8 mouse cellular contexts compared by ENCODE assay signal in genomic region chr17:22361101-22361781, GRCm38 (mm10). TPM values are rescaled to one million over a fixed set of nuclear protein-coding genes. Genes with fewer than 3 reads are reported as not detected.
DNase-seq lines count a peak whose midpoint lies in the region; ATAC-seq and TF ChIP-seq lines count a peak whose summit lies in the region.
"Not testable (repeated sequence)": the region's sequence is repeated elsewhere in the genome, so short reads cannot be mapped to it uniquely, and the experiment has no call there.

Gene Zfp944, minus strand, starts transcription at chr17:22361400.
Gene Zfp758, plus strand, starts transcription at chr17:22361453.

- H3K27me3 ChIP-seq in forebrain, embryonic 15.5 days; liver, postnatal 0 days (ENCODE audit: insufficient read depth, low read length); neural tube, embryonic 13.5 days; testis, adult 2 months (ENCODE audit: control insufficient read depth, insufficient read depth, low read length): not testable (repeated sequence)

- peak; percentile 33 for DNase-seq in ES-CJ7 (ENCODE audit: low read depth, low spot score)
- peak; percentile 53 for DNase-seq in cerebellum, adult 11-12 months
- DNase-seq in heart, postnatal 25 days (ENCODE audit: low spot score): peak; percentile 43
- DNase-seq in layer of hippocampus, adult 11-12 months (ENCODE audit: low spot score): peak; percentile 28
- DNase-seq in liver, postnatal 0 days: peak; percentile 69

- not testable (repeated sequence) for TF ChIP-seq CTCF in liver, postnatal 0 days (IDR thresholded peaks at IDR 0.05; ENCODE audit: low read depth); testis, adult 2 months (IDR thresholded peaks at IDR 0.05; ENCODE audit: control insufficient read depth, insufficient read depth, insufficient replicate concordance, low read depth, low read length)

- intact Hi-C loops in heart, postnatal 25 days (cut with DNase I): loop anchor here (10.0 kb wide), 1 partner anchor 136 kb away; the partner anchor contains the start of gene Zfp994

- ATAC-seq in forebrain, embryonic 15.5 days (replicated peaks): peak; percentile 97
- ATAC-seq in liver, postnatal 0 days: peak; percentile 99
- peak; percentile 97 for ATAC-seq in neural tube, embryonic 13.5 days (ENCODE audit: low read depth)

- TF ChIP-seq POLR2A in testis, adult 2 months (IDR thresholded peaks at IDR 0.05; ENCODE audit: control insufficient read depth, low read depth, low read length): not testable (repeated sequence)

- not testable (repeated sequence) for H3K9me3 ChIP-seq in forebrain, embryonic 15.5 days; liver, postnatal 0 days (ENCODE audit: low read length); neural tube, embryonic 13.5 days

- peaks cover 11% of the 10 kb centered on the region for H3K36me3 ChIP-seq in forebrain, embryonic 15.5 days
- H3K36me3 ChIP-seq in liver, postnatal 0 days (replicated peaks; ENCODE audit: insufficient read depth, low read length); testis, adult 2 months (ENCODE audit: control insufficient read depth, insufficient read depth, low read length): not testable (repeated sequence)
- peaks cover 26% of the 10 kb centered on the region for H3K36me3 ChIP-seq in neural tube, embryonic 13.5 days

- peak within 1 kb of the TSS; percentile 64 for H3K9ac ChIP-seq in forebrain, embryonic 15.5 days (replicated peaks)
- H3K9ac ChIP-seq in liver, postnatal 0 days (replicated peaks): peak within 1 kb of the TSS; percentile 82
- H3K9ac ChIP-seq in neural tube, embryonic 13.5 days: peak within 1 kb of the TSS; percentile 78

- H3K27ac ChIP-seq in forebrain, embryonic 15.5 days (replicated peaks): peak within 1 kb of the TSS; percentile 62
- peak within 1 kb of the TSS; percentile 97 for H3K27ac ChIP-seq in liver, postnatal 0 days (ENCODE audit: low read depth)
- H3K27ac ChIP-seq in neural tube, embryonic 13.5 days (replicated peaks): peak within 1 kb of the TSS; percentile 82
- peak within 1 kb of the TSS; percentile 78 for H3K27ac ChIP-seq in testis, adult 2 months (ENCODE audit: control insufficient read depth, insufficient read depth, low read depth, low read length)

- not testable (repeated sequence) for TF ChIP-seq EP300 in liver, postnatal 0 days (IDR thresholded peaks at IDR 0.05; ENCODE audit: low read depth)

- H3K4me3 ChIP-seq in forebrain, embryonic 15.5 days: peak within 1 kb of the TSS; percentile 60
- peak within 1 kb of the TSS; percentile 67 for H3K4me3 ChIP-seq in liver, postnatal 0 days (ENCODE audit: low read depth, low read length)
- peak within 1 kb of the TSS; percentile 56 for H3K4me3 ChIP-seq in neural tube, embryonic 13.5 days
- H3K4me3 ChIP-seq in testis, adult 2 months (ENCODE audit: control insufficient read depth, low read depth, low read length): peak within 1 kb of the TSS; percentile 81

- H3K4me1 ChIP-seq in forebrain, embryonic 15.5 days: peaks cover 20% of the 10 kb centered on the region
- peaks cover 11% of the 10 kb centered on the region for H3K4me1 ChIP-seq in liver, postnatal 0 days (ENCODE audit: insufficient read depth)
- peaks cover 20% of the 10 kb centered on the region for H3K4me1 ChIP-seq in neural tube, embryonic 13.5 days (replicated peaks)
- not testable (repeated sequence) for H3K4me1 ChIP-seq in testis, adult 2 months (ENCODE audit: control insufficient read depth, insufficient read depth, low read length)

- H3K4me2 ChIP-seq in forebrain, embryonic 15.5 days (replicated peaks): peak within 1 kb of the TSS; percentile 62
- H3K4me2 ChIP-seq in liver, postnatal 0 days (ENCODE audit: low read depth, low read length): peak within 1 kb of the TSS; percentile 68
- peak within 1 kb of the TSS; percentile 63 for H3K4me2 ChIP-seq in neural tube, embryonic 13.5 days

- WGBS in forebrain, embryonic 15.5 days: under 1% methylated on average over 31 of the region's 43 CpGs
- WGBS in liver, postnatal 0 days (ENCODE audit: insufficient replicate concordance): 0% methylated on average over 27 of the region's 43 CpGs
- WGBS in neural tube, embryonic 13.5 days: under 1% methylated on average over 31 of the region's 43 CpGs

RNA-seq across cellular contexts. Expression of gene Zfp944, which starts in this region (rescaled TPM):
- polyA plus RNA-seq in forebrain, embryonic 15.5 days (2015; fragmentation: Nextera tagmentation; extraction: Ambion mirVana): 18.4 and 20.0 TPM in 2 replicates
- total RNA-seq in heart, postnatal 25 days (2021): 1 to 10 TPM; 4.4 to 4.8 TPM
- polyA plus RNA-seq in liver, postnatal 0 days (2015; fragmentation: Nextera tagmentation; extraction: Ambion mirVana): 4.2 and 4.7 TPM in 2 replicates
- polyA plus RNA-seq in neural tube, embryonic 13.5 days (2015; fragmentation: Nextera tagmentation; extraction: Ambion mirVana): 14.2 TPM in 2 replicates
- polyA plus RNA-seq in testis, adult 2 months (2012; rRNA removed): 2.8 and 3.0 TPM in 2 replicates

RNA-seq across cellular contexts. Expression of gene Zfp758, which starts in this region (rescaled TPM):
- 8.4 and 8.8 TPM in 2 replicates for polyA plus RNA-seq in forebrain, embryonic 15.5 days (2015; fragmentation: Nextera tagmentation; extraction: Ambion mirVana)
- total RNA-seq in heart, postnatal 25 days (2021): 1 to 10 TPM; 7.6 to 9.3 TPM
- polyA plus RNA-seq in liver, postnatal 0 days (2015; fragmentation: Nextera tagmentation; extraction: Ambion mirVana): 3.5 and 3.7 TPM in 2 replicates
- 8.3 and 8.4 TPM in 2 replicates for polyA plus RNA-seq in neural tube, embryonic 13.5 days (2015; fragmentation: Nextera tagmentation; extraction: Ambion mirVana)
- 0.71 and 0.84 TPM in 2 replicates for polyA plus RNA-seq in testis, adult 2 months (2012; rRNA removed)

Comparison
In these comparisons a context has a peak if more than half of its experiments do, and no peak if none do; other contexts are left out.
1. Peak in every context shown above with its lines: DNase-seq, ATAC-seq, H3K4me3 ChIP-seq and H3K27ac ChIP-seq.